Mouse (Mus musculus) neutrophil, adult 5-6 weeks (primary cell): ENCODE measurements around the gene Lrrc74a. TPM values are rescaled to one million over a fixed set of nuclear protein-coding genes. Genes with fewer than 3 reads are reported as not detected.

Source experiments
- ATAC-seq: fragments of 151-379, 151-347 bp; 2 replicates; pipeline ENCODE4 v1.8.0; 2017; ENCODE audit warnings: mild to moderate bottlenecking, moderate TSS enrichment; ENCODE audit not compliant: insufficient number of reproducible peaks, poor library complexity, low FRiP score, severe bottlenecking; ENCODE audit errors: extremely low read depth
- total RNA-seq: library from RNA; stranded (forward); fragments of 200-1000 nt; gene quantifications from 2 replicates; pipeline ENCODE4 v1.2.3, GENCODE M21; 2017

Lrrc74a gene
- total RNA-seq, 1 experiment from 2014 or later, result not detected

GRCm38 (mm10) chr12:86715401-86715800 lies 18.8 kb upstream of the Lrrc74a start:
- ATAC-seq, result no peak

DNA sequence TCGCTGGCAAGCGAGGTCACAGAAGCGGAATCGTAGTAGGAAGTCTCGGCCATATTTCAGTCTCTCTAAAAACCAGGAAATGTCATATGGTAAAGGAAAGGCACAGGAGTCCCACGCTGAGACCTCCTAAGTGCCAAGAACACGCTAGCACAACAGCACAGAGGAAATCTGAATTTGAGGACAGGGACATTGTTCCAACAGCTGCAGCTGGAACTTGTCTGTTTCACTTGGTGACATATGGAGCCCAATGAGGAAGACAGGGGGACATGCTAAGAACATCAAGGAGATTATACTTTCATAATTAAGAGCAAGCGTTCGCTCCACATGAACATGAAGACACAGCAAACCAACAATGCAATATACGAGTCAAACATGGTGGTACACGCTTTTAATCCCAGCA lies 17.2 kb upstream of the Lrrc74a start:
- ATAC-seq, result no peak

- no peak for ATAC-seq
Measured at GRCm38 (mm10) chr12:86719961-86720639, 14.1 kb upstream of the Lrrc74a start.

GRCm38 (mm10) chr12:86721453-86721852 lies 12.7 kb upstream of the Lrrc74a start:
- ATAC-seq, result no peak

- no peak for ATAC-seq
Measured at GRCm38 (mm10) chr12:86724300-86724699, 9.9 kb upstream of the Lrrc74a start.

- ATAC-seq, result no peak
Measured at GRCm38 (mm10) chr12:86725706-86726105, 8.5 kb upstream of the Lrrc74a start.

DNA sequence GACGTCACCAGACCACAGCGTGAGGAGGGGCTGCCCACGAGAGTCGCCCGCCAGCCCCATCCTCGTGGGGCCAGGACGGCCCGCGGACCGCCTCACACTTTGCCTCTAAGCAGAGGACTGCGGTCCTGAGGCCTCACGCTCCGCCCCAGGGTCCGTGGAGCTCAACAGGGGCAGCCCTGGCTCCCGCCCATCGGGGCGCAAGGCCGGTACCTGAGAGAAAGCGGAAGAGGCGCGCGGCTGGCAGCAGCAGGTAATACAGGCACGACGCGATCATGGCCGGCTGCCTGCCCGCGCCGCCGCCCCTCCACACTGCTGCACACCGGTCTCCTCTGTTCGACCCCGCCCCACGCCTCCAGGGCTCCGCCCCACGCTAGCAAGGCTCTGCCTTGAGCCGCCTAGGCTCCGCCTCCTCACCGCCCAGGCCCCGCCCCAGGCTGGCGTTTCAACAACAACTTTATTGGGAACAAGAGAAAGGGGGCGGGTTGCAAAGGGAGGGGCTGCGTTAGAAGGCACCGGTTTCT lies 8.0 kb upstream of the Lrrc74a start, which contains the start of gene Angel1:
Angel1 (minus strand) TSS at position 341 of the 521 bp plus-strand sequence.
- ATAC-seq, result peak; percentile 90

DNA sequence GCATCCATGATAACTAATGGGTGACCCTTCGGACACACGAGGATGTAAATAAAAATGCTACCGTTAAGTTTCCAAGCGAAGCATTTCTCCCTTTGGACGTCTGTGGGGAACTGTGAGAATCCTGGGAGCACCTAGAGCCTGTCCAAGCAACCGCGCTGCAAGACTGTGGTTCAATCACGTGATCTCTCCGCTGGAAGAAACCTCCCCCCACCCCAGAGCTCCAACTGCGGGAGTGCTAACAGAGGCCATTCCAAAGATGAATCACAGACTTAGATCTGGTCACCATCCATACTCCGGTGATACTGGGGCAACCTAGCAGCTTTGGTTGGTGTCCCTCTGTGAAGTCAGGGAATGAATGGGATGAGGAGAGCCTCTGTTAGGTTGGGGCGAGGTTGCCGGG lies 26.9 kb downstream of the Lrrc74a start:
- no peak for ATAC-seq

DNA sequence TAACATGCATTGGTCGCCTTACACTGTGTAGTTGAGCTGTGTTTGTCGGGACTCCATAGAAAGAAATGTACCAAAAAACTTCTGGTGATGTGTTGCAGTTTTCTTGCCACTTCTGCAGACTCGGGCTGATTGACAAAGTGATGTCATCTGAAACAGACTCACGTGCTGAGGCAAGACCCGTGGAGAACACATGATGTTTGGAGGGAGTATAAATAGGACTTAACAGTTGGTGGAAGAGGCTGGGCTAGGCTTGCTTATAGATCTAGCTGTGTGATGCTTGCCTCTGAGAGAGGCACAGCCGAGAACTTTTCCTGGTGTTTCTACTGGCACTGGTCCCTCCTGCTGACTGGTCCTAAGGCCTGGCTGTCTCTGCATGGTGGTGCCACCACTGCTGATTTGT lies 29.9 kb downstream of the Lrrc74a start:
- ATAC-seq, result no peak

DNA sequence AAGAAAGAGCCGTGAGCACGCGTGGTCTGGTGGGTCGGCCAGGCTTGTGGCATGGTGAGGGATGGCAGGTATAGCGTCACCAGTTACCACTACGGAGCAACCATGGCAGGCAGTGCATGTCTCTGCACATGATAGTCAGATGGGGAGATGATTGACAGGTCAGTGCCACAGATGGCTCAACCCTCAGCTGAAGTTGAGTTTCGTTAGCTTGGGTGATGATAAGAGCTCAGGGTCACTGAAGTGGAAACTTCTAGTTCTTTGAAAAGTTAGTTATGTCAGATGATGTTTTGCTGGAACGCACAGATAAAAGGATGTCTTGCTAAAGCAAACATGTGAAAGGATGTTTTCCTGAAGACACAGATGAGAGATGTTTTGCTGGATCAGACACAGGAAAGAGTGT lies 32.3 kb downstream of the Lrrc74a start:
- ATAC-seq, result no peak

DNA sequence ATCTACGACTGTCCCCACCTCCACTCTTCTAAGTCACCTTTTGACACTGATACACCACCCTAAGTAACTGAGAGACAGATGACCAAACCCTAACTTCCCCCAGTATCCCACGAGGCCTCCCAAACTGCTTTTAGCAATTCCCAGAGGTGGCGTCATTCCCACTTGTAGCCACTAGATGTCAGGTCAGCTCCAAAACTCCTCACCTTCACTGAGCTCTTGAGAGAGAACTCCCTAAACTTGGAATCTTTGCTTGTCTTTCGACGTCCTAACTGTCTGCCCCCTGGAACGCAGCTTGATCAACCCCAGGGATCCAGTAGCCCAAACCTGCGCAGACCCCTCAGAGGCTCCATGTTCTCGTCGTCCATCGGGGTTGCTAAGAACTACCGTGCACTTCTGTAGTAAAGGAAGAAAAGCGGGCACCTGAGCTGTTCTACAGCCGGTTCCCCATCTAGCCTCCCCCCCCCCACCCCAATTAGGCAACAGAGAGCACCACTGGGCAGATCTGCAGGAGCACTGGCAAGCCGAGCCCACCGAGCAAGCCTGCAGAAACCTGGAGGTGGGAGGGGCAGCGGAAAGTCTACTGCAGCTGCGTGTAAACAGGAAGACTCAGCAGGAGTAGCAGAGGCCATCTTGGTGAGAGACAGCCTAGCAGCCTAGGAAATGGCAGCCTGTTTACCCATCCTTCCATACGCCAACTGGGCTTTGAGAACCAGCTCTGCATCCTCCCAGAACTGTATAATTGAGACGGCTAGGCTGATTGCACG lies 33.9 kb downstream of the Lrrc74a start:
- ATAC-seq, result peak; percentile 23; the same call in 1 of the 2 replicates

GRCm38 (mm10) chr12:86768986-86769580 lies 34.9 kb downstream of the Lrrc74a start:
- ATAC-seq, result peak; percentile 51; the same call in 1 of the 2 replicates

GRCm38 (mm10) chr12:86769819-86770218 lies 35.6 kb downstream of the Lrrc74a start:
- ATAC-seq, result no peak

DNA sequence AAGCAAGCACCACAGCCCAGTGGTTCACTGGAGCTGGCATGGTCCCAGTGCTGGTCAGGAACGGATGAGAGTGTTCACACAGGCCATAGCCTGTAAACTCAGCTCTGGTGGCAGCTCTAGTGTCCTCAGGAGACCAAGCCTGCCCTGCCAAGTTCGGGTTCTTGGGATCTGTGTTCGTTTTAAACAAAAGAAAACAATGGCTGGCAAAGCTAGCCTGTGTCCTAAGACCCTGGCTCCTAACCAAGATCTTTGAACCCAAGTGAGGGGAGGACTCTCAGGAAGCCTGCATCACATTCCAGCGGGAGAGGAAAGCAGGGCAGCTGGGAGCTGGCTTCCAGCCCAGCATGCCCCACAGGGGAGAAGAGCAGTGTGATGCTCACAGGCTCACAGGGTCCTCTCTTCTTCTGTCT lies 36.1 kb downstream of the Lrrc74a start:
- no peak for ATAC-seq

- ATAC-seq, result no peak
Measured at GRCm38 (mm10) chr12:86770927-86771326, 36.8 kb downstream of the Lrrc74a start.

- ATAC-seq, result peak; percentile 73
Measured at GRCm38 (mm10) chr12:86771823-86772427, 37.8 kb downstream of the Lrrc74a start.

- no peak for ATAC-seq
Measured at GRCm38 (mm10) chr12:86772551-86772950, 38.4 kb downstream of the Lrrc74a start.

DNA sequence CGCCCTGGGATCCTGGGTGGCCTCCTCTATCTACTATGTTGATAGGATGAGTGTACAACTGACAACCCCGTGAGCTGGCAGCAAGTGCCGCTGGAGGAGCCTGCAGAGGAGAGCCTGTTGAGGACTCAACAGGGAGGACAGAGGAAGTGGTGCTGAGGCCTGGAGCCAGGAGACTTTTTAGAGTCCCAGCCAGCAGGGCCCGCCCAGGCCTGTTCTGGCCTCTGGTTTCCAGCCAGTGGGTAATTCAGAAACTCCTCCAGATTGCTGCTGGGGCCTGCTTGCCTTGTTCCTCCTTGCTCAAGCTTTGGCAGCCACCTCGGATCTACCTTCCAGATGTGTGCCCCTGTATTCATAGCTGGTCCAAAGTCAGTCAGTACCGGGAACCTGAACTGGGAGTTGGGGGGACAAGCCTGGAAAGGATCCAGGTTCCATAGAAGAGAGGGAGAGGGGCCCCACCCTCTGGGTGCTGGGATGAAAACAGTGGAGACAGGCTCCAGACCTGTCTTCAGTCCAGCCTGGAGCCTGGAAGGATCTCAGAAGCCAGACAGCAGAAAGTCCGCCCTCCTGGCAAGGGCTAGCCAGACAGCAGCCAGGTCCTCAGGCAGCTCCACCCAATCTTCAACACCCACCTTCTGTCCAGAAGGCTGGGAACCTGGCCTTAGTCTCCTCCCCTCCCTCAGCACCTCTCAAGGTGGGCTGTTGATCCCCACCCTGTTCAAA lies 41.6 kb downstream of the Lrrc74a start:
- ATAC-seq, result no peak
